Mouse (Mus musculus) G1E (cell line): ENCODE data around the gene Sstr3.

Source experiments
- CTCF ChIP-seq: IDR thresholded peaks from 2 replicates; pipeline ENCODE4 v1.5.1; 2012; ENCODE audit warnings: low read depth, low read length, inconsistent platforms, mixed read lengths
- GATA2 ChIP-seq: IDR thresholded peaks from 2 replicates; pipeline ENCODE4 v1.6.1; 2012; ENCODE audit warnings: low read depth, low read length, inconsistent platforms, borderline replicate concordance

- no peak for TF ChIP-seq CTCF
- no peak for TF ChIP-seq GATA2
These were observed 54.6 kb downstream of the Sstr3 start for GRCm38 (mm10) chr15:78489906-78490305.
